Mouse (Mus musculus) embryonic fibroblast, embryonic 13.5 days (primary cell): Measurements from ENCODE around the gene Prex1. TPM values are rescaled to one million over a fixed set of nuclear protein-coding genes. Genes with fewer than 3 reads are reported as not detected.

Source experiments
- H3K27ac ChIP-seq: 2 replicates; pipeline ENCODE4 v1.5.1; 2012; ENCODE audit warnings: low read length, control low read depth, inconsistent platforms; ENCODE audit not compliant: insufficient read depth
- H3K4me1 ChIP-seq: 2 replicates; pipeline ENCODE4 v1.6.1; 2011; ENCODE audit warnings: low read length; ENCODE audit not compliant: control insufficient read depth, insufficient read depth
- H3K4me3 ChIP-seq: 2 replicates; pipeline ENCODE4 v1.5.1; 2011; ENCODE audit warnings: mild to moderate bottlenecking, control low read depth, low read length; ENCODE audit not compliant: insufficient read depth
- CTCF ChIP-seq: IDR thresholded peaks from 2 replicates; pipeline ENCODE4 v1.5.1; 2011; ENCODE audit warnings: mild to moderate bottlenecking, control low read depth, low read length, moderate library complexity, borderline replicate concordance; ENCODE audit not compliant: insufficient read depth
- POLR2A ChIP-seq: IDR thresholded peaks from 2 replicates; pipeline ENCODE4 v1.6.1; 2011; ENCODE audit warnings: low read depth, mild to moderate bottlenecking, control low read depth, low read length, moderate library complexity
- polyA plus RNA-seq: library from polyadenylated mRNA; stranded (reverse); fragments of >200 nt; gene quantifications from 2 replicates; pipeline ENCODE4 v1.2.4, GENCODE M21; 2011; ENCODE audit warnings: low read depth; ENCODE audit not compliant: missing spikeins, insufficient read length

The Prex1 gene
- polyA plus RNA-seq, 1 experiment, result 2.9 TPM

DNA sequence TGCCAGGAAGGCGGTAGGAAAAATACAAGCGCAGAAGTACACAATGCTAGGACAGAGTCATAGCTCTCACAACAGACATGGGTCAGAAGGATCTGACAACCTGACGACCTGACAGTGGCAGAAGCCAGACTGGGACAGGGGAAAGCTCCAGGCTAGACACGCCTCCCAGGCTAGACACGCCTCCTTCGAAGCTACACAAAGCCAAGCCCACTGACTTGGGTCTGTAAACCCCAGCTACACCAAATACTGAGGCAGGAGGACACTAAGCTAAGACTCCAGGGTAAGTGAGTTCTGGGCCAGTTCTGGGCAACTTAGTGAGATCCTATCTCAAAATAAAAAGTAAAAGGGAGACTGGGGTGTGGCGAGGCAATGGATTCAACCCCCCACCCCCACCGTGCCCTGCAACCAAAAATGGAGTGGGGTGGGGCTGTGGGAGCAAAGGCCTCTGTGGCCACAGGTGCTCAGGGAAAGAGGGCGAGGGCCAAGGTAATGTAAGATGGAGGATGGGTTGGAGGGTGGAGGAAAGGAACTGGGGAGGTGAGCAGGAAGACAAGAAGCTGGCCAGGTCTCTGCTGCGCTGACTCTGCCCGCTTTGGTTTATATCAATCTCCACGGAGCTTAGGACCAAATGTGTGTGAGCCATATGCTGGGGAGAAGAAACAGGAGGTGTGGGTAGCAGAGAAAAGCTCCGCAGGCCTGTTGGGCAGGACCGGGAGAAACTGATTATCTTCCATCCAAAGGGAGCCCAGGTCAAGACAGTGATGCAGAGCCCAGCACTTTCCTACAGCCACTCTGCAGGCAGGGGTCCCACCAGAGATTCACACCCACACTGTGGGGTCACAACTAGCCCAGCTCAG lies 37.8 kb downstream of the Prex1 start:
- Histone ChIP-seq H3K27ac (no peak overlapping the region), H3K4me3 (no peak overlapping the region), H3K4me1 (no peaks in the 10 kb centered on the region)
- no peak for TF ChIP-seq POLR2A

DNA sequence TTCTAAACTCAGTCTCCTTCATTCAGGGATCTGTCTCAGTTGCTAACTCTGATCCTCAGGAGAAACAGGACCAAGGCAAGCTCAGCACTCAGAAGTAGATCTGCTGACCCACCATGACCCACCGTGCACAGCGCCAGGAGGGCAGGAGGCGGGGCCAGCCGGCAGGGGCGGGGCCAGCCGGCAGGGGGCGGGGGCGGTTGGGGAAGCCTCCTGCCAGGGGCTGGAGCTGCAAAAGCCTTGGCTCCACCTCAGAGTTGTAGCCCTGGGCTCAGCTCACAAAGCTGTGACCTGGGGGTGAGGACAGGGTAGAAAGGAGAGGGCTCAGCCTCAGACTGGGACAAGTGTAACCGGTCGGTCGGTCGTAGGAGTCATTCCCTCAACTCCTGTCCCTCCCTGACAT lies 38.9 kb downstream of the Prex1 start:
- no peak overlapping the region for H3K27ac ChIP-seq
- TF ChIP-seq CTCF (no peak), POLR2A (no peak)
- no peak overlapping the region for H3K4me3 ChIP-seq
- no peaks in the 10 kb centered on the region for H3K4me1 ChIP-seq

DNA sequence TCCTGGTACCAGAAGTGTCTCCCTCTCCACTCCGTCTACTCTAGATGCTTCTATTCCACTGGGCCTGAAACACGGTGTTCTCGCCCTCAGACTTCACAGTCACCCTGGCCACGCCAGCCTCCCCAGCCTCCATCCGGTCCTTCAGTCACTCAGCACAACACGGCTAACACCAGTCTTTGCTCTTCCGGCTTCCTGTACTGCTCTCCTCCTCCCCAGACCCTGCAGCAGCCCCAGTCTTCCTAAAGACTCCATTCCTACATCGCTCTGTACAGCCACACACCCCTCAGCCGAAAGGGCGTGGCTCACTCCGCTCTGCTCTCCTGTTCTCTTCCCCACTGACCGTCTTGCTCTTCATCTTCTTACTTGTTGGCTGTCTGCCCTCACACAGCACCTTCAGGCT lies 39.7 kb downstream of the Prex1 start:
- H3K4me1 ChIP-seq, result no peaks in the 10 kb centered on the region
- no peak overlapping the region for H3K27ac ChIP-seq
- TF ChIP-seq POLR2A (no peak), CTCF (no peak)
- no peak overlapping the region for H3K4me3 ChIP-seq

GRCm38 (mm10) chr2:166672171-166672965 lies 41.3 kb downstream of the Prex1 start:
- Histone ChIP-seq H3K27ac (no peak overlapping the region), H3K4me1 (no peaks in the 10 kb centered on the region), H3K4me3 (no peak overlapping the region)
- TF ChIP-seq CTCF (no peak), POLR2A (no peak)

DNA sequence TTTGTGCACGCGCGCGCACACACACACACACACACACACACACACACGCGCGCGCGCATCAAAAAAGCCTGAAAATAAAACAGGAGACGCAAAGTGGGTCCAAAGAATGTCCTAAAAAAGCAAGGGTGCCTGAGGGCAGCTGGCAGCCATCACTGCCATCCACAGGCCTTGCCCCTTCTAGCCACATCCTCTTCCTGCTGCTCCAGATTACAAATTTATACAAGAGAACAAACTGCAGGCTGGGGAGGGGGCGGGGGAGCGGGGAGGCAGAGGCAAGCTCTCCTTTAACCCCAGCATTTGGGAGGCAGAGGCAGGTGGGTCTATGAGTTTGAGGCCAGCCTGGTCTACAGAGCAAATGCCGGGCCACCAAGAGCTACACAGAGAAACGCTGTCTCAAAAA lies 42.0 kb downstream of the Prex1 start:
- Histone ChIP-seq H3K4me1 (no peaks in the 10 kb centered on the region), H3K27ac (no peak overlapping the region), H3K4me3 (no peak overlapping the region)
- TF ChIP-seq CTCF, result no peak
- no peak for TF ChIP-seq POLR2A

DNA sequence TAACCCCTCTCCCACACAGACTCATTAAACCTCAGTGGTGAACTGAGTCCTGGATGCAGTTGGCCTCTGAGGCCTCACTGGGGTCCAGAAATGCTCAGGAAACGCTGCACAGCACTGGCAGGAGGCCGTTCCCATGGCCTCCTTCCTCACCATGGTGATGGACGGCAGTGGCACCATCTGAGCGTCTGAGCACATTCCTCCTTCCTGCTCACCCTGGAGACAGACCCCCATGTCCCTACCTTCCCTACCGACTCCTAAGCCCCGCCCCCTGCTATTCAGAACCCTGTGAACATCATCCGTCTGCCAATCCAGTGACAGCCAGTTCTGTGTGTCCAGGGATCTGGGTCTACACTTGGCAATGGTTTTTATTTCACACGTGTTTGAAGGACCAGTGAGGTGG lies 42.6 kb downstream of the Prex1 start:
- H3K4me1 ChIP-seq, result no peaks in the 10 kb centered on the region
- TF ChIP-seq CTCF (no peak), POLR2A (no peak)
- no peak overlapping the region for H3K27ac ChIP-seq
- H3K4me3 ChIP-seq, result no peak overlapping the region

GRCm38 (mm10) chr2:166669922-166670321 lies 43.7 kb downstream of the Prex1 start:
- Histone ChIP-seq H3K4me1 (no peaks in the 10 kb centered on the region), H3K27ac (no peak overlapping the region), H3K4me3 (no peak overlapping the region)
- TF ChIP-seq CTCF (no peak), POLR2A (no peak)

- Histone ChIP-seq H3K4me1 (no peaks in the 10 kb centered on the region), H3K27ac (no peak overlapping the region), H3K4me3 (no peak overlapping the region)
- no peak for TF ChIP-seq POLR2A
These were observed 45.6 kb downstream of the Prex1 start for GRCm38 (mm10) chr2:166667790-166668695.

DNA sequence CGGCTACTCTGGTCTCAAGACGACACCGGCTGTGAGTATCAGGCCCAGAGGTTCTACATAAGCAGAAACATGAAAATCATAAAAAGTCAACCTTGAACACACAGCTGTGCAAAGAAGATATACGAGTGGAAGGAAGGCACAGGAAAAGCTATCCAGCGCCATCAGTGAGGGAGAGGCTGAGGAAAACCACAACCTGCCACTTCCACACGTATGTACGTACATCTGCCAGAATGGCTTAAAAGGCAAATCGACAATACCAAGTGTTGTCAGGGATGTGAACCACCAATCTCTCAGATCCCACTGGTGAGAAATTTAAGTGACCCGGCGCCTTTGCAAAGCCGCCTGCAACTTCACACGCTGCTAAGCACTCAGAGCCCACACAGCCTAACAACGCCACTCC lies 47.5 kb downstream of the Prex1 start:
- Histone ChIP-seq H3K27ac (no peak overlapping the region), H3K4me1 (no peaks in the 10 kb centered on the region), H3K4me3 (no peak overlapping the region)
- no peak for TF ChIP-seq CTCF
- TF ChIP-seq POLR2A, result no peak
